Mouse (Mus musculus) heart, adult 8-10 months (tissue): ENCODE data around the gene Fam166b. TPM values are rescaled to one million over a fixed set of nuclear protein-coding genes. Genes with fewer than 3 reads are reported as not detected.

Source experiments
- DNase-seq: peaks from one replicate; pipeline ENCODE4 v3.0.0; 2022; ENCODE audit warnings: low spot score
- total RNA-seq, 4 experiments: library from RNA; stranded (reverse); gene quantifications; 2 replicates each; pipeline ENCODE4 v1.2.4; 2022

The Fam166b gene
- total RNA-seq: not detected

GRCm38 (mm10) chr4:43428946-43429345 is at the start of gene Fam166b:
TSS of gene Fam166b (minus strand) at chr4:43429134.
- DNase-seq: no peak

DNA sequence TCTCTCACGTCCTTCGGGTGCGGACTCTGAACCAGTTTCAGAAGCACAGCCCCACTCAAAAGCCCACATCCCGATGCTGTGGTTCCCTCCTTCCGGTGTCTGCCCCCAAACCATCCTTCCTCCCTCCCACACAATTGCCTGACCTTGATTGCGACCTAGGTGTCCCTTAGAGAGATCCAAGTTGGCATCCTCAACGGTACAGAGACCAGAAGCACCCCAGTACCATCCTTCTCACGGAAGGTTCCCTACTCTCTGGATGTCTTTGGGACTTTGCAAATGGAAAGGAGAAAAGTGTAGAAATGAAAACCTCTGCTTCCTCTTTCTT is 49.6 kb upstream of the Fam166b start:
- no peak for DNase-seq

DNA sequence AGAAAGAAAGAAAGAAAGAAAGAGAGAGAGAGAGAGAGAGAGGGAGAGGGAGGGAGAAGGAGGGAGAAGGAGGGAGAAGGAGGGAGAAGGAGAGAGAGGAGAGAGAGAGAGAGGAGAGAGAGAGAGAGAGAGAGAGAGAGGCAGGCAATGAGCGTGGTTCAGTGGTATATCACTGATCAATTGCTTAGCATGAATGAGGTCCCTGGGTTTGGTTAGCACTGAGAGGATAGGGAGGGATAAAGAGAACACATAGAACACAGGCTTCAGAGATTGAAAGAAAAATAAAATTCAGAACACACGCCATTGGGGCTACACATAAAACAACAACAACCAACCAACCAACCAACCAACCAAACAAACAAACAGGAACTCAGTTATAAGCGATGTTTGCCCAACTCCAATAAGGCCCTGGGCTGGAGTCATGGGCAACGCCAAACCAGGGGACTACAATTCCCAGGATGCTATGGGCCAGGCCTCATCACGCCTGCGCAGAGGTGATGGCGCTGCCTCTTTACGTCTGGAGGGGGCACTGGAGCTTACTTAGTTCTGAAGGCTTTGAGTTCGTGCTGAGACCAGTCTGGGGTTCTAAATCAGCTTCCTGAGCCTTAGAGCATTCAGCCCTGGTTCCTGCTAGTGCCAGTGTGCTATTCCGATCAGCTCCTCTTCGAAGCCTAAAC is 49.1 kb upstream of the Fam166b start:
- DNase-seq: peak; percentile 92

GRCm38 (mm10) chr4:43476604-43477003 is 47.7 kb upstream of the Fam166b start:
- DNase-seq: no peak

DNA sequence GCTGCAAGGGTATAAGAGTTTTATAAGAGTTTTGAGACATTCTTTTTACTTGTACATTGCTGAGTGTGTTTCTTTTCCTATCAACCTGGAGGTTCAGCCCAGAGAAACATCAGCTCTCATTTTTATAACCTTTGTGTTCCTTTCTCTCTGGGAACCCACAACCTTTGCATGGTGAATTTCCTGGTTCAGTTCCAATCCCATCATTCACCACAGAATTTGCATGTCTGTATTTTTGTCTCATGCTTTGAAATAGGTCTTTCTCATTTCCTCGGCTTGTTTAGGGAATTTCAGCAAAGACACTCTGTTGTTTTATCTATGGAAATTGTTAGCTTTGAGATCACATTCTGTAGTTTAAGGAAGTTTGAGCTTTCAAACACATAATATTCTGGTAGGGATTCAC is 44.7 kb upstream of the Fam166b start:
- DNase-seq: no peak

GRCm38 (mm10) chr4:43470301-43470700 is 41.4 kb upstream of the Fam166b start:
- DNase-seq: no peak

GRCm38 (mm10) chr4:43466872-43467271 is 37.9 kb upstream of the Fam166b start:
- DNase-seq: no peak

- DNase-seq: no peak
Observed at GRCm38 (mm10) chr4:43465935-43466334, 37.0 kb upstream of the Fam166b start.

DNA sequence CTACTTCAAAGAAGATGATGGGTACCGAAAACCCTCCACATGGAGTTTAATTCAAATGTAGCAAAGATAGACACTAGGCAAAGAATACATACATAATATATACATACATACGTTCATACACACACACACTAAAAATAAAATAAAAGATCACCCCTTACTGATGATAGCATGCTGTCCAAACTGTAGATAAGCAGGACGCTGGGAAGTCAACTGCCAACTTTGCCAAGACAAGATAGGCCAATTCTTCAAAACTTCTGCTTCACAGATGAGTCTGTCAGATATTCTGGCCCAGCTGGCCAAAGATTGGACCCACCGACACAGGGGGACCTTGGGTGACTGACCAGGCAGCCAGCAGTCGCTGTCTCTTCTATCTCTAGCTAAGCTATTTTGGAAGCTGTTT is 34.2 kb upstream of the Fam166b start:
- no peak for DNase-seq

- no peak for DNase-seq
Observed at GRCm38 (mm10) chr4:43457124-43457523, 28.2 kb upstream of the Fam166b start.

GRCm38 (mm10) chr4:43456470-43456869 is 27.5 kb upstream of the Fam166b start:
- DNase-seq: no peak

DNA sequence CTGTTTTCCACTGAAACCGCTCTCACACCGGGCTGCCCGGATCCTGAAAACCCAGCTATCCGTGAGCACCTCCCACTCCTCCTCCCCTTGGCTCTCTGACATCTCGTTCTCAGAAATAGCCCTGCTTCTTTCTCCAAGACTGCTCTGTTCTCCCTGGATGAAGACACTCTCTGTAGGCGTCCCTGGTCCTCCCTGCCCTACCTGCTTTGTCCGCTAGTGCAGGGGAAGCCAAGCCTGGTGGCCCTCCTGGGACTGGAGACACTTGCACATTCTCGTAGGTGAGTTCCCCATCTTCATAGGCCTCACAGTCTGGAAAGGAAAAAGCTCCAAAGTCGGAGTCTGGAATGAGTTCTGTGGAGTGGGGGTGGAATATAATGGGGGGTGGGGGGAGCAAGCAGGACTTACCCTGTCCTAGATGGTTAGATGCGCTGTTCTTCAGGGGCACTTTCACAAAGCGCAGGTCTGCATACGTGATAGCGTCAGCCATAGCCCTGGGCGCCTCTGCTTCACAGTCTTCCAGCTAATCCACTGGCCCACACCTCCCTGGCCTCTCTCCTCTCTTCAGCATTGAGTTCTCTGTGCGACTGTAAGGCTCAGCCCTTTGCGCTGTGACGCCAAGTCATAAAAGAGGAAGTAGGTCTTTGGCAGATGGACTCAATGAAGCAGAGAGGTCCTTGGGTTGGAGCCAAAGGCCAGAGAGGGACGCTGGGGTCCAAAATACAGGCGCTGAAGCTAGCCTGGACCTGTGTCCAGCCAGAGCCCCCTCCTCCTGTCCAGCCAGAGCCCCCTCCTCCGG is 25.3 kb upstream of the Fam166b start, which contains the start of gene Cd72:
Gene Cd72, minus strand, starts transcription at position 588 of the 796 bp plus-strand sequence.
- no peak for DNase-seq

GRCm38 (mm10) chr4:43453413-43453812 is 24.5 kb upstream of the Fam166b start:
- no peak for DNase-seq

- DNase-seq: no peak
Observed at GRCm38 (mm10) chr4:43452315-43452714, 23.4 kb upstream of the Fam166b start.

- no peak for DNase-seq
Observed at GRCm38 (mm10) chr4:43448554-43448953, 19.6 kb upstream of the Fam166b start.

GRCm38 (mm10) chr4:43447251-43447650 is 18.3 kb upstream of the Fam166b start:
- no peak for DNase-seq

DNA sequence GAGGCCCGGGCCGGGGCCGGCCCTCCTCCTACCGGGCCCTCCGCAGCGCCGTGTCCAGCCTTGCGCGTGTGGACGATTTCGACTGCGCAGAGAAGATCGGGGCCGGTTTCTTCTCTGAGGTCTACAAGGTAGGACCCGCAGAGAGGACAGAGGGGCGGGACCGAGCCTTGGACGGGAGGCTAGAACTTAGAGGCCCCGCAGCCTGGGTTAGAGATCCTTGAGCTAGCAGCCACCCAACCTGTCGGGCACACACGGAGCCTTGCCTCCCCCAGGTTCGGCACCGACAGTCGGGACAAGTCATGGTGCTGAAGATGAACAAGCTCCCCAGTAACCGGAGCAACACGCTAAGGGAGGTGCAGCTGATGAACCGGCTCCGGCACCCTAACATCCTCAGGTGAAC is 14.6 kb upstream of the Fam166b start:
- no peak for DNase-seq

DNA sequence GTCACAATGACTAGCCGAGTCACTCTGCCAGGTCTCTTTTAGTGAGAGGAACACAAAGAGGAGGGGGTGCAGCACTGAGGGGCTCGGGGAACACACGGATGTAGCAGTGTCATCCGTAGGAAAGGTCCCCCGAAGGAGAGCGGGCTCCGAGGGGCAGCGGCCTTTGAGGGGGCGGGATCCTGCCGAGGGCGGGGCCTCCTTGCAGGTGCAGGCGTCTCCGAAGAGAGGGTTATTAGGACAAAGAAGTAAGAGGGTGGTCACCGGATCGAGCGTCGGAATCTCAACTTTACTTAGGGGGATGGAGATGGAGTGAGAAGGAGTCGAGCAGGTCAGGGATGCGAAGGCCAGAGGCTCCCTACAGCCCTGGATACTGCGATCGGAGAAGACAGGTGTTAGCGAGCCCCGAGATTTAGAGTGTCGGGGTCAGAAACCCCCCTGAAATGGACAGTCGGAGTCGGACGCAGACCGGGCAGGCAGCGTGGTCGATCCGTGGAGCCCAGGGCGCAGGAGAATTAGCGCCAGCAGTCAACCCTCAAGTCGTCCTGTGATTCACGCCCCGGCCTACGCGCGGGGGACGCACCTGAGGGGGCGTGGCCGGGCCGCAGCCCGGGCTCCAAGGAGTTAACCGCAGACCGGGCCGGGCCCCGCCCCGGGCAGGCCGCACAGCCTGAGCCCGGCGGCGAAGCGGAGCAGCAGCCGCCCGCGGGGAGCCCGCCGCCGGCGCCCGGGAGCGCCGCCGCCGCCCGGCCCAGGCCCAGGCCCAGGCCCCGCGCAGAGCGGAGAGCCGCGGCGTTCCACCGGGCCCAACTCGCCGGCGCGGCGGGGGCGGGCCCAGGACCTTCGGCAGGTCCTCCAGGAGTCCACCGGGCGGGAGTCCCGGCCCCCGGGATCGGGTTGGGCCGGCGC is 13.8 kb upstream of the Fam166b start:
- DNase-seq: no peak

DNA sequence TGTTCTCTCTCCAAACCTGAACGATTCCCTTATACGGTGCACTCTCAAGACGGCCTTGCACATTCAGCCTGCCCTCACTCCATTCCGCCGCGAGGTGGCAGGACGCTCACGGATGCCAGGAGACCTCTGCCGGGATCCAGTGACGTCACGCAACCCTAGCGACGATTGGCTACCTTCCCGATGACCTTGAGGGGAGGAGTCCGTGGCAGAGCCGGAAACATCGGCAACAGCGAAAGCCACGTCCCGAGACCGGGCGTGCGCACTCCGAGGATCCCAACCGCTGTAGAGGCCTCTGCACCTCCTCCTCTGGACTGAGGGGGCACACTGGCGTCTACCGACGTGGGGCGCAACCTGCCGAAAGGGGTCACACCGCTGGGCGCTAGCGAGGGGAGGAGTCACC is 13.1 kb upstream of the Fam166b start:
- DNase-seq: peak; percentile 99

- no peak for DNase-seq
Observed at GRCm38 (mm10) chr4:43441639-43442038, 12.7 kb upstream of the Fam166b start, which contains the start of gene Tesk1. TSS of gene Tesk1 (plus strand) at chr4:43441939.

DNA sequence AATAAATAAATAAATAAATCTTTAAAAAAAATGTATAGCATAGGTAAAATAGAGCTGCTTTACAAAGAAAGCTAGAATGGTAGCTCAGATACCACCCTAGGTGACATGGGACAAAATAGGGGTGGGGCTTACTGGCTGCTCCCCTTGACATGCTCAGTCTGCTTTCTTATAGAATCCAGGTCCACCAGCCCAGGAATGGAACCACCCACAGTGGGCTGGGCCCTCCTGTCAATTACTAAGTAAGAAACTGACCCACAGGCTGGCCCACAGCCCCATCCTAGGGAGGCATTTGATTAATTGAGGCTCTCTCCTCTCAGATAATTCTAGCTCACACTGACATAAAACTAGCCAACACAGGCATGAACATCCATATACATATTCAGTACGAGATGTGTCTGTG is 3.9 kb upstream of the Fam166b start:
- DNase-seq: no peak

- DNase-seq: peak; percentile 86
Observed at GRCm38 (mm10) chr4:43431690-43432089, 2.8 kb upstream of the Fam166b start.
